Mouse (Mus musculus) olfactory bulb, adult 2 months (tissue): ENCODE data around the gene Ccdc110.

Source experiments
- CTCF ChIP-seq: fragments of 200-500 bp; IDR thresholded peaks from 2 replicates; pipeline ENCODE4 v1.5.1; 2012; ENCODE audit warnings: low read depth, mild to moderate bottlenecking, low read length, moderate library complexity; ENCODE audit not compliant: insufficient read depth
- POLR2A ChIP-seq: fragments of 200-500 bp; IDR thresholded peaks from 2 replicates; pipeline ENCODE4 v1.6.1; 2012; ENCODE audit warnings: mild to moderate bottlenecking, low read depth, low read length, moderate library complexity; ENCODE audit not compliant: insufficient read depth

GRCm38 (mm10) chr8:45916496-45916895 lies 17.9 kb upstream of the Ccdc110 start:
- TF ChIP-seq POLR2A (no peak), CTCF (no peak)
